Mouse (Mus musculus): ENCODE results near the gene Prkar2a.

DNA sequence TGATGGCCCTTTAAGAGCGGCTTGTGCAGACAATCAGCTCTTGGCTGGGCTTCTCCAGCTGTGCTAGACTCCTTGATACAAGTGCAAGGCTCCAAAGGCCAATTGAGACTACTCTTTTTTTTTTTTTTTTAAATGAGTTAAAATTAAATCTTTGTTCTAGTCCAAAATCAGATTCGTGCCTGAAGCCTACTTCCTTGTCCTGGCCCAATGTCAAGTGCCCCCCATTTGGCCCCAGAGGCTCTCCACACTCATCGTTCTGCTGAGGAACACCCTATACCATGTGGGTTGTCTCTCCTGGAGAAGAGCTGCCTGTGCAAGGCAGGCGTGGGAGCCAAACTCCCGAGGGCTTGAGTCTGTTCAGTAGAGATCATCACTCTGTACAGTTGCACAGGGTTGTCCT is 91.8 kb downstream of the Prkar2a start:
- no peak for TF ChIP-seq CTCF (IDR thresholded peaks at IDR 0.05; ENCODE audit: low read depth)
- no peak for TF ChIP-seq EP300 (optimal IDR thresholded peaks at IDR 0.05)
